Mouse (Mus musculus) embryonic facial prominence, embryonic 13.5 days (tissue): ENCODE data around the gene Tnfsfm13. TPM values are rescaled to one million over a fixed set of nuclear protein-coding genes. Genes with fewer than 3 reads are reported as not detected.
A peak's percentile ranks its signal among the peaks of the same experiment; 100 is the strongest.
"Not testable (repeated sequence)": the region's sequence is repeated elsewhere in the genome, so short reads cannot be mapped to it uniquely, and the experiment has no call there.

Experiments
- ATAC-seq: fragments of 200-750 bp; cut with Nextera tagmentation; 2 replicates; pipeline ENCODE4 v1.8.0; 2017; ENCODE audit warnings: low read depth; ENCODE audit not compliant: insufficient number of reproducible peaks, insufficient read depth, low FRiP score, low TSS enrichment
- H3K27ac ChIP-seq: fragments of 300-500 bp; sonication (generic); 2 replicates; pipeline ENCODE4 v1.5.1; 2015; ENCODE audit warnings: moderate library complexity, mild to moderate bottlenecking, inconsistent platforms
- H3K27me3 ChIP-seq: fragments of 300-500 bp; sonication (generic); 2 replicates; pipeline ENCODE4 v1.6.1; 2015; ENCODE audit warnings: mild to moderate bottlenecking, inconsistent platforms
- H3K36me3 ChIP-seq: fragments of 300-500 bp; sonication (generic); 2 replicates; pipeline ENCODE4 v1.6.1; 2015; ENCODE audit warnings: mild to moderate bottlenecking, inconsistent platforms
- H3K4me1 ChIP-seq: fragments of 300-500 bp; sonication (generic); 2 replicates; pipeline ENCODE4 v1.6.1; 2015; ENCODE audit warnings: inconsistent platforms
- H3K4me2 ChIP-seq: fragments of 300-500 bp; sonication (generic); 2 replicates; pipeline ENCODE4 v1.6.1; 2015; ENCODE audit warnings: moderate library complexity, mild to moderate bottlenecking, inconsistent platforms
- H3K4me3 ChIP-seq: fragments of 300-500 bp; sonication (generic); 2 replicates; pipeline ENCODE4 v1.5.1; 2015; ENCODE audit warnings: mild to moderate bottlenecking, inconsistent platforms
- H3K9ac ChIP-seq: fragments of 300-500 bp; sonication (generic); 2 replicates; pipeline ENCODE4 v1.6.1; 2015; ENCODE audit warnings: mild to moderate bottlenecking, inconsistent platforms
- H3K9me3 ChIP-seq: fragments of 300-500 bp; sonication (generic); 2 replicates; pipeline ENCODE4 v1.6.1; 2016; ENCODE audit warnings: inconsistent platforms
- WGBS: fragments of 180-500 bp; shearing (Covaris S2); methylation state at CpG from one replicate; pipeline ENCODE4 v1.1.7; 2015; ENCODE audit warnings: mixed read lengths; 5-methylcytosine and 5-hydroxymethylcytosine counted together
- polyA plus RNA-seq: library from polyadenylated mRNA; unstranded; fragments of >200 nt; fragmentation: Nextera tagmentation; extraction: Ambion mirVana; gene quantifications from 2 replicates; pipeline ENCODE4 v1.2.1, GENCODE M21; 2015

Gene Tnfsfm13
- polyA plus RNA-seq, result 2.8 and 3.8 TPM in 2 replicates

GRCm38 (mm10) chr11:69695361-69696181, at the start of gene Tnfsfm13, which contains the start of gene Tnfsf12:
TSS of gene Tnfsfm13 (minus strand) at chr11:69696098.
TSS of gene Tnfsf12 (minus strand) at chr11:69695849.
- peak within 1 kb of the TSS; percentile 83 for H3K9ac ChIP-seq

GRCm38 (mm10) chr11:69731408-69731807, 35.5 kb upstream of the Tnfsfm13 start:
- not testable (repeated sequence) for H3K4me2 ChIP-seq, H3K4me1 ChIP-seq, H3K9ac ChIP-seq, H3K27ac ChIP-seq, ATAC-seq, H3K4me3 ChIP-seq, H3K9me3 ChIP-seq, H3K27me3 ChIP-seq
- peaks cover 33% of the 10 kb centered on the region for H3K36me3 ChIP-seq
- 88% methylated on average over 2 of the region's 3 CpGs for WGBS

More at GRCm38 (mm10) chr11:69695361-69696181, at the start of gene Tnfsfm13, which contains the start of gene Tnfsf12:
- no peaks in the 10 kb centered on the region for H3K9me3 ChIP-seq
- WGBS, result 1% methylated on average over 41 of the region's 41 CpGs
- H3K4me2 ChIP-seq, result peak within 1 kb of the TSS; percentile 97
- peak within 1 kb of the TSS; percentile 56 for H3K4me3 ChIP-seq
- peak within 1 kb of the TSS; percentile 82 for H3K27ac ChIP-seq
- peak; percentile 49 for ATAC-seq
- H3K36me3 ChIP-seq, result no peaks in the 10 kb centered on the region
- no peaks in the 10 kb centered on the region for H3K27me3 ChIP-seq
- H3K4me1 ChIP-seq, result peaks cover 12% of the 10 kb centered on the region

- no peak for ATAC-seq
- no peak overlapping the region for H3K9ac ChIP-seq
- H3K4me2 ChIP-seq, result no peak overlapping the region
- no peaks in the 10 kb centered on the region for H3K27me3 ChIP-seq
- H3K27ac ChIP-seq, result no peak overlapping the region
- H3K36me3 ChIP-seq, result peaks cover 9% of the 10 kb centered on the region
- 24% methylated on average over 3 of the region's 3 CpGs for WGBS
- no peaks in the 10 kb centered on the region for H3K4me1 ChIP-seq
- H3K9me3 ChIP-seq, result no peaks in the 10 kb centered on the region
- H3K4me3 ChIP-seq, result no peak overlapping the region
These were observed 33.2 kb upstream of the Tnfsfm13 start for GRCm38 (mm10) chr11:69729063-69729462.

GRCm38 (mm10) chr11:69725951-69726350, 30.1 kb upstream of the Tnfsfm13 start:
- no peaks in the 10 kb centered on the region for H3K9me3 ChIP-seq
- H3K4me1 ChIP-seq, result no peaks in the 10 kb centered on the region
- no peak for ATAC-seq
- H3K27ac ChIP-seq, result no peak overlapping the region
- H3K27me3 ChIP-seq, result no peaks in the 10 kb centered on the region
- 40% methylated on average over 5 of the region's 5 CpGs for WGBS
- no peak overlapping the region for H3K4me2 ChIP-seq
- no peaks in the 10 kb centered on the region for H3K36me3 ChIP-seq
- no peak overlapping the region for H3K9ac ChIP-seq
- H3K4me3 ChIP-seq, result no peak overlapping the region

GRCm38 (mm10) chr11:69723074-69723473, 27.2 kb upstream of the Tnfsfm13 start:
- Histone ChIP-seq H3K4me2 (no peak overlapping the region), H3K27ac (no peak overlapping the region), H3K4me3 (no peak overlapping the region), H3K9ac (no peak overlapping the region), H3K4me1 (peaks cover 5% of the 10 kb centered on the region; the same call in 1 of the 2 replicates), H3K36me3 (no peaks in the 10 kb centered on the region), H3K27me3 (no peaks in the 10 kb centered on the region), H3K9me3 (no peaks in the 10 kb centered on the region)
- no peak for ATAC-seq
- WGBS, result 45% methylated on average over 2 of the region's 2 CpGs

GRCm38 (mm10) chr11:69720852-69721251, 25.0 kb upstream of the Tnfsfm13 start:
- H3K4me1 ChIP-seq, result peaks cover 9% of the 10 kb centered on the region; the same call in 1 of the 2 replicates
- H3K4me3 ChIP-seq, result no peak overlapping the region
- no peak overlapping the region for H3K27ac ChIP-seq
- H3K36me3 ChIP-seq, result no peaks in the 10 kb centered on the region
- H3K4me2 ChIP-seq, result no peak overlapping the region
- no peak overlapping the region for H3K9ac ChIP-seq
- H3K9me3 ChIP-seq, result no peaks in the 10 kb centered on the region
- WGBS, result 64% methylated on average over 6 of the region's 6 CpGs
- no peak for ATAC-seq
- H3K27me3 ChIP-seq, result no peaks in the 10 kb centered on the region

GRCm38 (mm10) chr11:69719423-69719822, 23.5 kb upstream of the Tnfsfm13 start:
- no peak overlapping the region for H3K4me3 ChIP-seq
- no peaks in the 10 kb centered on the region for H3K36me3 ChIP-seq
- 69% methylated on average over 6 of the region's 6 CpGs for WGBS
- H3K4me1 ChIP-seq, result peaks cover 15% of the 10 kb centered on the region; the same call in 1 of the 2 replicates
- no peak overlapping the region for H3K9ac ChIP-seq
- H3K9me3 ChIP-seq, result no peaks in the 10 kb centered on the region
- no peaks in the 10 kb centered on the region for H3K27me3 ChIP-seq
- no peak for ATAC-seq
- no peak overlapping the region for H3K4me2 ChIP-seq
- no peak overlapping the region for H3K27ac ChIP-seq

- 0 out of 2 replicates have a peak overlapping the region, but pooled peaks have one; percentile 49 for H3K9ac ChIP-seq
- no peaks in the 10 kb centered on the region for H3K36me3 ChIP-seq
- no peak for ATAC-seq
- peaks cover 15% of the 10 kb centered on the region; the same call in 1 of the 2 replicates for H3K4me1 ChIP-seq
- H3K4me2 ChIP-seq, result peak overlapping the region; percentile 43
- WGBS, result 22% methylated on average over 15 of the region's 15 CpGs
- no peak overlapping the region for H3K27ac ChIP-seq
- 0 out of 2 replicates have a peak overlapping the region, but pooled peaks have one; percentile 14 for H3K4me3 ChIP-seq
- no peaks in the 10 kb centered on the region for H3K27me3 ChIP-seq
- H3K9me3 ChIP-seq, result no peaks in the 10 kb centered on the region
These were observed 22.8 kb upstream of the Tnfsfm13 start for GRCm38 (mm10) chr11:69718661-69719060.

GRCm38 (mm10) chr11:69716953-69717352, 21.1 kb upstream of the Tnfsfm13 start:
- H3K36me3 ChIP-seq, result no peaks in the 10 kb centered on the region
- WGBS, result 66% methylated on average over 4 of the region's 4 CpGs
- no peak for ATAC-seq
- H3K4me2 ChIP-seq, result no peak overlapping the region
- peaks cover 17% of the 10 kb centered on the region; the same call in 1 of the 2 replicates for H3K4me1 ChIP-seq
- H3K27me3 ChIP-seq, result no peaks in the 10 kb centered on the region
- no peak overlapping the region for H3K4me3 ChIP-seq
- H3K9me3 ChIP-seq, result no peaks in the 10 kb centered on the region
- no peak overlapping the region for H3K27ac ChIP-seq
- H3K9ac ChIP-seq, result no peak overlapping the region

- H3K36me3 ChIP-seq, result no peaks in the 10 kb centered on the region
These were observed 20.0 kb upstream of the Tnfsfm13 start for GRCm38 (mm10) chr11:69715929-69716328.

GRCm38 (mm10) chr11:69715482-69715881, 19.6 kb upstream of the Tnfsfm13 start:
- no peak for ATAC-seq
- Histone ChIP-seq H3K9me3 (no peaks in the 10 kb centered on the region), H3K4me3 (no peak overlapping the region), H3K27me3 (no peaks in the 10 kb centered on the region), H3K4me1 (peaks cover 17% of the 10 kb centered on the region; the same call in 1 of the 2 replicates), H3K27ac (0 out of 2 replicates have a peak overlapping the region, but pooled peaks have one; percentile 17), H3K4me2 (no peak overlapping the region), H3K9ac (no peak overlapping the region), H3K36me3 (no peaks in the 10 kb centered on the region)
- WGBS, result 54% methylated on average over 9 of the region's 9 CpGs

More at GRCm38 (mm10) chr11:69715929-69716328, 20.0 kb upstream of the Tnfsfm13 start:
- ATAC-seq, result no peak
- peak overlapping the region; percentile 22; the same call in 1 of the 2 replicates for H3K27ac ChIP-seq
- H3K27me3 ChIP-seq, result no peaks in the 10 kb centered on the region
- no peaks in the 10 kb centered on the region for H3K9me3 ChIP-seq
- H3K4me2 ChIP-seq, result no peak overlapping the region
- 18% methylated on average over 5 of the region's 5 CpGs for WGBS
- peaks cover 17% of the 10 kb centered on the region; the same call in 1 of the 2 replicates for H3K4me1 ChIP-seq
- H3K4me3 ChIP-seq, result no peak overlapping the region
- no peak overlapping the region for H3K9ac ChIP-seq
